ENCODE assay signal across 8 mouse cellular contexts in genomic region chr8:113664544-113664943, GRCm38 (mm10). TPM values are rescaled to one million over a fixed set of nuclear protein-coding genes. Genes with fewer than 3 reads are reported as not detected.
A peak's percentile ranks its signal among the peaks of the same experiment; 100 is the strongest.
DNase-seq lines count a peak whose midpoint lies in the region; ATAC-seq and TF ChIP-seq lines count a peak whose summit lies in the region.
"Had no signal": no experiment of that assay in that cellular context is flagged by ENCODE, and none has a peak within 500 bp of the region (broad histone marks: within the 10 kb centered on the region; RNA-seq: fewer than 3 reads in every experiment).

No protein-coding gene starts in this region.

- ATAC-seq in activated CD4-positive, CD25-positive, alpha-beta regulatory T cell, adult 4 months, result peak; percentile 93
- peak; percentile 92 for ATAC-seq in inflammation-experienced regulatory T-cells, adult 6 months

- TF ChIP-seq CTCF in gastrocnemius, adult 2 months (IDR thresholded peaks at IDR 0.05), result peak; percentile 83
- TF ChIP-seq CTCF in left cerebral cortex, adult 2 months (IDR thresholded peaks at IDR 0.05), result peak; percentile 89

- H3K4me3 ChIP-seq in gastrocnemius, adult 2 months, result no peak overlapping the region
- H3K4me3 ChIP-seq in left cerebral cortex, adult 2 months, result no peak overlapping the region

- H3K27ac ChIP-seq in gastrocnemius, adult 2 months, result no peak overlapping the region
- H3K27ac ChIP-seq in left cerebral cortex, adult 2 months, result no peak overlapping the region

- intact Hi-C loops in gastrocnemius, adult 2 months (cut with DNase I), result loop anchor here (1.0 to 10.0 kb wide), 4 partner anchors 190 to 700 kb away; no protein-coding TSS in a partner anchor
- intact Hi-C loops in left cerebral cortex, adult 2 months (cut with DNase I), result loop anchor here (1.0 kb wide), 5 partner anchors 187 to 774 kb away; no protein-coding TSS in a partner anchor

- peak; percentile 81 to 85 for DNase-seq in cerebellum, postnatal 36 days
- peak; percentile 82 for DNase-seq in gastrocnemius, adult 2 months
- DNase-seq in left cerebral cortex, adult 2 months (ENCODE audit: extremely low spot score in 1 of 2, low spot score in 2 of 2), result peak; percentile 84 to 90
- DNase-seq in mesoderm, embryonic 11.5 days (ENCODE audit: low read depth, low spot score), result peak; percentile 85
- DNase-seq in right cerebral cortex, postnatal 4 days, result peak; percentile 89

RNA-seq across cellular contexts. Expression of gene Syce1l, which starts 21.5 kb away (rescaled TPM):
- polyA plus RNA-seq in activated CD4-positive, CD25-positive, alpha-beta regulatory T cell, adult 4 months (2017; shearing (Covaris generic)), result not detected
- not detected for total RNA-seq in gastrocnemius, adult 2 months (2021)
- polyA plus RNA-seq in inflammation-experienced regulatory T-cells, adult 6 months (2017; shearing (Covaris generic)), result not detected
- 1 to 10 TPM in 1 of 2 experiments, not detected in 1; 1.0 TPM for total RNA-seq in left cerebral cortex, adult 2 months (2021)
- total RNA-seq: neutrophil, adult 5-6 weeks had no signal

RNA-seq across cellular contexts. Expression of gene Mon1b, which starts 29.2 kb away (rescaled TPM):
- polyA plus RNA-seq in activated CD4-positive, CD25-positive, alpha-beta regulatory T cell, adult 4 months (2017; shearing (Covaris generic)), result 10 to 100 TPM; 10.9 to 16.9 TPM
- total RNA-seq in gastrocnemius, adult 2 months (2021), result 1 to 10 TPM; 3.0 to 3.7 TPM
- polyA plus RNA-seq in inflammation-experienced regulatory T-cells, adult 6 months (2017; shearing (Covaris generic)), result 10 to 100 TPM; 11.5 to 18.2 (median 13.1) TPM
- 10 to 100 TPM; 24.5 TPM for total RNA-seq in left cerebral cortex, adult 2 months (2021)

Comparison
In these comparisons a context has a peak if more than half of its experiments do, and no peak if none do; other contexts are left out.
1. RNA of gene Mon1b, which starts 29.2 kb away (total RNA-seq): 24.5 TPM in left cerebral cortex, adult 2 months; 3.0 to 3.7 TPM in gastrocnemius, adult 2 months; every median in the first group is over 4 times any median in the second.
2. Peak in every context shown above with its lines, with median percentiles within 50 percentile points of each other: DNase-seq.